Mouse (Mus musculus) cerebellum, adult (tissue): ENCODE data around the gene Nrarp.

ENCODE experiments used
- ATAC-seq: cut with Nextera tagmentation; 2 replicates; pipeline ENCODE4 v1.9.2; 2017; ENCODE audit warnings: mild to moderate bottlenecking, moderate library complexity, mixed read lengths; ENCODE audit not compliant: insufficient number of reproducible peaks, low FRiP score, low TSS enrichment

Nrarp gene

GRCm38 (mm10) chr2:25180478-25180903, at the start of gene Nrarp:
Gene Nrarp, plus strand, starts transcription at chr2:25180758.
- peak; percentile 54; the same call in 1 of the 2 replicates for ATAC-seq

GRCm38 (mm10) chr2:25131601-25132000, 49.0 kb upstream of the Nrarp start:
- ATAC-seq, result no peak

DNA sequence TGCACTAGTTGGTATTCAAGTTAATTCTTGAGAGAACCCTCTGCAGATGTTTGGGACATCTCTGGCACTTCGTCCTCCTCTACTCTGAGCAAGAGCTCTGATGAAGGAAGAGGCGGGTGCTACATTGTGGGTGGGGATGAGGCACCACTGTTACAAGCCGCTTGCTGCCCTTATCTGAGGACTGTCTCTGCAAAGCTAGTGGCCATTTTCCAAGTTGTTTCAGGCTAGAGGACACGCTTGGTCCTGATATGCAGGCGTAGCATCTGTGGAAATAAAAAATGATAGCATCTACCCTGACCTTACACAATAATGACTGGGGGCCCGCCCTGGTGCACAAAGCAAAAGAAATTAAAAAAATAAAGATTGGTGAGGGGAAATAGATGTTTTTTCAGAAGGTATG, 42.7 kb upstream of the Nrarp start:
- ATAC-seq, result no peak

DNA sequence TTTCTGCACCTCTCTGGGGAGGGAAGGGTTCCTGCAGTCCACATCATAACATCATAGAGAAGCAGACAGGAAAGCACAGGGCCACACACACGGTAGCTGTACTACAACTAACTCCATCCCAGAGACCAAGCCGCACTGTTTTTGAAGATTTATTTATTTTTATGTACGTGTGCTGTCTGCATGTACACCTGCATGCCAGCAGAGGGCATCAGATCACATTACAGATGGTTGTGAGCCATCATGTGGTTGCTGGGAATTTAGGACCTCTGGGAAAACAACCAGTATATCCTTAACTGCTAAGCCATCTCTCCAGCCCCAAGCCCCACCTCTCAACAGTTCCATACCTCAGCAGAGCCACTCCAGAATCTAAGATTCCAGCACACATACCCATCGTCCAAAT, 39.4 kb upstream of the Nrarp start:
- no peak for ATAC-seq

DNA sequence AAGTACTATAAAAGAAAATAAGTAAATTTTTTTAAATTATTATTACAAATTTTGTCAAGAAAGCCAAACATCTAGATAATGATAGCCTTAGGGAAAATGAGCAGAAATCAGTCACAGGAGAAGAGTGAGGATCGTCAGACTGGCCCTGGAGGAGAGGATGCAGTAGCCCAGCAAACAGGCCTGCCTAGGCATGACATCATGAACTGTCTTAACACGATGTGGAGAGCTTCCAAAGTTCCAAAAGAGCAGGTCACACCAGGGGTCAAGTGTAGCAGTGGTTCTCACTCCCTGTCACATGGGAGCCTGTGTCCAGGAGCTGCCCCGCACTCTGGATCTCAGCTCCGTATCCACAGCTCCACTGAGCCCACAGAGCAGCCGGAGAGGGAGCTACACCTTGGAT, 38.6 kb upstream of the Nrarp start:
- ATAC-seq, result no peak

- no peak for ATAC-seq
Observed at GRCm38 (mm10) chr2:25145346-25145745, 35.2 kb upstream of the Nrarp start.

DNA sequence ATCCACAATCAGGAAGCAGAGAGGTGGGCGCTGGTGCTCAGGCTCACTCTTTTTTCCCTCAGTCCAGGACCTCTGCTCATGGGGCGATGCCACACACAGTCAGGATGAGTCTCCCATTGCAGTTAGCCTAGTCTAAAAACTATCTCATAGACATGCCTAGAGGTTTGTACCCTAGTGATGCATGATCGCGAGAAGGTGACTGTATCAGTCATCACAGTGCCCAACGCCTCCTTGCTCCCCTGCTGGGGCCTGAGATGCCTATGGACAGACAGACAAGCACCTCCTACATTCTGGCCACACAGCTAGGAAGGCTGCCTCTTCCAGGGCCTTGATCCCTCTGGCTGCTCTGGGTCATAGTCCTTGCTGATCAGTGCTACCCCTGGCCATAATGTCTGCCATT, 33.2 kb upstream of the Nrarp start:
- no peak for ATAC-seq

GRCm38 (mm10) chr2:25147892-25148291, 32.7 kb upstream of the Nrarp start:
- no peak for ATAC-seq

DNA sequence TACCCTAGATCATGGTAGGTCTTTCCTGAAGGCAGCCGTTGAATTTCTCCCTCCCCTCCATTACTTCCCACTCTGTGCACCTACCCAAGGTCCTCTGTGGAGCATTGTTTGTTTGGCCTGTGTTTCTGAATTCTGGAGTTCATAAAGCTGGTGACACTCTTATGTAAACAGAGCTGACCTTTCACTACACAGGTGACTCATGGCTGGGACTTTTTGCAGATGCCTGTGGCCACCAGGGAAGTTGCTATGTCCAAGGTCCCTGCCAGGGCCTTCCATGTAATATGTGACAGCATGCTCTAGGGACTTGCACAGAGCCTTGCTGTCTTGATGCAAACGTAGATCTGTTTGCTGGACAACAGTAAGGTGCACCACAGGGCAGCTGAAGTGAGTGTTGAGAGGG, 30.9 kb upstream of the Nrarp start:
- ATAC-seq, result no peak

GRCm38 (mm10) chr2:25151280-25151956, 29.1 kb upstream of the Nrarp start:
- ATAC-seq, result no peak

DNA sequence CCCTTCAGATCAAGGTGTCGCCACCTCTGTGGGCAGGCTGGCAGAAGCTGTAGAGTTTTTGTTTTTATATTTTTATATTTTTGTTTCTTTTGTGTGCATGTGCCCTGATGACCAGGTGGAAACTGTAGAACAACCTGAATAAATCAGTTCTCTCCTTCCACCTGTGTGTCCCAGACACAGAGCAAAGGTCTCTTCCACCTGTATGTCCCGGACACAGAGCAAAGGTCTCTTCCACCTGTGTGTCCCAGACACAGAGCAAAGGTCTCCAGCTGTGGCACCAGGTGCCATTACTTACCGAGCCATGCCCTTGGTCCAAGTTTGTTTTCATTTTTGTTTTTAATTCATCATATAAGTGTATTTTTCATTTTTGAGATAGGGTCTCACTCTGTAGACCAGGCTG, 24.4 kb upstream of the Nrarp start:
- ATAC-seq, result no peak

GRCm38 (mm10) chr2:25156990-25157389, 23.6 kb upstream of the Nrarp start:
- no peak for ATAC-seq

- no peak for ATAC-seq
Observed at GRCm38 (mm10) chr2:25157655-25158054, 22.9 kb upstream of the Nrarp start.

DNA sequence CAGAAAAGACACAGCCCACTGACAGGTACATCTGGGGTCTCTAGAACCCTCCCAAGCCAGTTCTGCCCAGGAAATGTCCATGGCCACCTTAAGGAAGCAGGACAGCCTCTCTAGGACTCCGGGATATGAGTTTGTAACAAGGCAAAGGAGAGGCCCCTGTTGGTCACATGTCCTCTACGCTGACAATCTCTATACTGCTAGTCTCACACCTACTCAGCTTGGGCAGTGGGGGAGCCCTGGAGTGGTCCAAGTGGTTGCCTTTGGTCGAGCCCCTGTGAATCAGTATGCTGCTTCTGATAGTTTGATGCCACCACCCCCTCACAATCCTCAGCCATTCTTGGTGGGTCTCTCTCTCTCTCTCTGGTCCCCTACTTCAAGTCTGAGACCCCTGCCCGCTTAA, 13.1 kb upstream of the Nrarp start:
- ATAC-seq, result no peak

GRCm38 (mm10) chr2:25167919-25168664, 12.5 kb upstream of the Nrarp start:
- no peak for ATAC-seq

GRCm38 (mm10) chr2:25168665-25168978, 11.9 kb upstream of the Nrarp start:
- no peak for ATAC-seq

DNA sequence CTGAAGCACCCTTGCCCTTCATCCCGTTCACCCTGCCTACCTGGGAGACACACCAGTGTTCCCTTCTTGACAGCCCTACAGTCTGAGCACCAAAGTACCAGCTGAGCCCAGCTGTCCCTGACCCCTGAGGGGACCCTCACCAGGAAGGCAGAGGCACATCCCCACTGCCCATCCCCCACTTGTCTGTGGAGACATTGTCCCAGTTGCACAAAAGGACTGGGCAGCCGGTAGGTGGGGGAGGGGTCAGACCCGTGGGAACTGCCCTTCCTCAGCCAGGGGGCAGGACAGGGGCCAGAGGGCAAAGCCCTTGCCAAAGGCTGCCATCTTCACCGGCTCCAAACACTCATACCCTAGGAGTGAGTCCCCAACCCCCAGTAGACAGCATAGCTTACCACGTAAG, 10.8 kb upstream of the Nrarp start:
- no peak for ATAC-seq

DNA sequence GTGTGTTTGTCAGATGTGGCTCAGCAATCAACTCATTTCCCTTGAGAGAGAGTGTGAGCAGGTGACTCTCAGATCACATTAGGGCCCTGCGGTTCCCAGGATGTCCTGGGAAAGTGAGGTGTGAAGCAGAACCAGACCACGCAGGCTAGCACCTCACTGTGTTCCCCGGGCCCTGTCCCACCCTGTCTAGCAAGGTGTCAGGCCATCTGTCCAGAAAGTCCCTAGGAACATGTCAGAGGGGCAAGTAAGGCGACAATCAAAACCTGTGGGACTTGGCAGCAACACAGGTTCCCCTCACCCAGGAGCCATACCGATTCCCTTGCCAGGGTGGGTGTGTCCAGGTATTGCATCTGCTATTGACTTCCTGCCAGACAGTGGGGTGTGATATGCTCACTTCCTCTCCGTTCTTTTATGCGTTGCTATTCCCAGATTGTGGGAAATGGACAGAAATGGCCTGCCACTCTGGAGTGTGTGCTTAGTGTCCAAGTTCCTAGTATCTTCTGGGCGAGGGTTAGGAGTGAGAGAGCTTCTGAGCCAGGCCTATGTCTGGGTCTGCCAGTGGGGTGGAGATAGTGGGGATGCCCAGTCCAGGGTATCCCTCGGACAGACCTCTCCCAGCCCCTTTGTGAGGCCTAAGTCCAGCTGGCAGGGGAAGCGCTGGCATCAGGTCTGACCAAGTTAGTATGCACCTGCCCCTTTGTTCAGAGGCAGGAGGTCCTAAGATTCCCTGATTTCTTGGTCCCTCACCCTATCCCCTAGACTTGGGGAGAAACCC, 10.0 kb upstream of the Nrarp start:
- ATAC-seq, result no peak

DNA sequence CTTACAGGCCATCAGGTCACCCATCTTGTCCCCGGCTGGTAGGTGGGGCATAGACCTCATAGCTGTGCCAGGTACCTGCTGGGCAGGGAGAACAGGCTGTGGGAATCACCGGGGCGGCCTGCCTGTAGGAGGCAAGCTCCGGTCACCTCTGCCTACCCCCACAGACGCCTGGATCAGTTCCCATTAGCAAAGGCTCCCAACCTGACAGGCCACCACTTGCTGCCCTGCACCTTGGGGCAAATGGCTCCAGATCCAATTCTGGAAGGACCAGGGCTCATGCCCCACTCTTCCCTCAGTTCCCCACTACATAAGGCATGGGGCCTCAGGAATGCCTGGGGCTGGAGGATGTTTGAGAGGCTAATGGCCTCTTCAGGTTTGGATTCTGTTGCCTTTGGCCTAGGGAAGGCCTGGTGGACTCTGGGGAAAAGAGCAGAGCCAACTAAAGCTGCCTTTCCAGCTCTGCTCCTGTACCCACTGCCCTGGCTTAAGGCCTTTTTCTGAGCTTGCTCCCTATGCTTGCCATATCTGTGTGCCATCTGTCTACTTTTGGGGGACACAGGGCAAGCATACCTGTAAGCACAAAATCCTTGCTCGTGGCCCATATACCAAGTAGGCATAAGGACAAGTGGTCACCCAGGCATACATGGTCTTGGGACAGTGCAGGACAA, 9.3 kb upstream of the Nrarp start:
- no peak for ATAC-seq

GRCm38 (mm10) chr2:25171769-25172153, 8.8 kb upstream of the Nrarp start:
- no peak for ATAC-seq

- no peak for ATAC-seq
Observed at GRCm38 (mm10) chr2:25172629-25173028, 7.9 kb upstream of the Nrarp start.
